Mouse (Mus musculus): ENCODE measurements at regions not wholly inside any gene's neighbourhood (a gene's known extent, or its start where the extent isn't known, plus 50 kb on each side); places are given as distances from the start of the nearest gene placed in this dataset.

GRCm38 (mm10) chr14:25365226-25365800 lies 93.7 kb upstream of the Zmiz1 start:
- in situ Hi-C loops (cut with MboI, MseI): no loop called here

DNA sequence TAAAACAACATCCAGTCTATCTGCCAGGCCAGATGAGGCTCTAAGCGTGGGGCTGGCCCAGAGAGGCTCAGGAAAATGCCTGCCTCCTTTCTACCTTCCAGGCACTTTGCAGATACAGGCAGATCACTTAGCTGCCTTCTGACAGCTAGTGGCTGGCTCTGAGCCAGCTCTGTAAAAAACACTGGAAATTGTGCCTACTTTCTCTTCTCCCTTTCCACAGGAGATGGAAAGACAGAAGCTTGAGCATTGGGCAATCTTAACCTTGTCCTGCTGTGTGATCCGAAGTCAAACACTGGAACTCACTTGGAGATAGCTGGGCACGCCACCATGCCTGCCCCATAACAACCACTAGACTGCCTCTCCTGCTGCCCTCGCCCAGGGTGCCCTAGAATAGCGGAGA lies 93.0 kb upstream of the Zmiz1 start:
- in situ Hi-C loops (cut with MboI, MseI): no loop called here

DNA sequence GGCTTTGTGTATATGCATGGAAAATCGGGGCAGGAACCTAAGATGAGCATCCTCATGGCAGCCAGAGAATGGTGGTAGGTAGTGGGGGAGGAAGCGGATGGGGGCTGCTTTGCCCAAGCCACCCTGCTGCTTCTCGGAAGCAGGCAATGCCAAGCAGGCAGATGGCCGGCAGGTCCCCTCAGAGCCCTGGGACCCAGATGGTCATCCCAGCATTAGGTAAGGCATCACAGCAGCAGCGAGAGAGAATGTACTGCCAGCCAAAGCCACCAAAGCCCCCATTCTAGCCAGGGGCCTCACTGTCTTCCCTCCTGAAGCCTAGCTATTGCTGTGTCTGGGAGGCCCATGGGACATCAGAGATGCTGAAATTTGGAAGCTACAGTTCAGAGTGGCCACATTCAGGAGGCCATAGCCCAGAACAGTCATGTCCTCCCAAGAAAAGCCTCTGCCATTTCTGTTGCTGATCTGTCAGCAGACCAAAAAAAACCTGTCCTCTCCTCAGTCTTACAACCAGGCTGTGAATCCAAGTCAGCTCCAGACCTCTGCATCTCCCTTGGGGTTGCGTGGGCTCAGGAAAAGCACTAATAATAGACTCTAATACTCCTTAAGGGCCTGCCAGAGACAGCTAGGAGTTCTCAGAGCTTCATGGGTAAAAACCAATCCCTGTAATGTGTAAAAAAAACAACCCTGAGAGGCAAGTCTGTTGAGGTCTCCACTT lies 88.5 kb upstream of the Zmiz1 start:
- in situ Hi-C loops (cut with MboI, MseI): no loop called here

GRCm38 (mm10) chr14:25371021-25371400 lies 88.0 kb upstream of the Zmiz1 start:
- in situ Hi-C loops (cut with MboI, MseI): no loop called here

DNA sequence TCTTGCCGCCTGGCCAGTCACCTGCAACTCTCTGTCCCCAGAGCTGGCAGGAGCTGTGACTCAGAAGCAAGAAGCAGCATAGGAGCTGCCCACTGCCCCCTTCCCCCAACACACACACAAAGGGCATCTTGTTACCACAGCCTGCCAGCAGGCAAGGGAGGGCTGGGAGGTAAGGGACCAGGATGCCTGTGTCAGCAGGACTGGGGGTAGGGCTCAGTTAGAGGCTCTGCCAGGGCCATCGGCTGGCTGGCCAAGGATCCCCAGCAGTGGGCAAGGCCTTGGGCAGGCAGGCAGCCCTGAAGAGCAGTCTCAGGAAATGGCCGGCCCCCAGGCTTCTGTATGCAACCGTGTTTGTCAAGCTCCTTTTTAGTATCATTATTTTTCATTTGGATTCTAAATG lies 87.3 kb upstream of the Zmiz1 start:
- in situ Hi-C loops (cut with MboI, MseI): no loop called here

GRCm38 (mm10) chr14:25372581-25372980 lies 86.4 kb upstream of the Zmiz1 start:
- in situ Hi-C loops (cut with MboI, MseI): no loop called here

DNA sequence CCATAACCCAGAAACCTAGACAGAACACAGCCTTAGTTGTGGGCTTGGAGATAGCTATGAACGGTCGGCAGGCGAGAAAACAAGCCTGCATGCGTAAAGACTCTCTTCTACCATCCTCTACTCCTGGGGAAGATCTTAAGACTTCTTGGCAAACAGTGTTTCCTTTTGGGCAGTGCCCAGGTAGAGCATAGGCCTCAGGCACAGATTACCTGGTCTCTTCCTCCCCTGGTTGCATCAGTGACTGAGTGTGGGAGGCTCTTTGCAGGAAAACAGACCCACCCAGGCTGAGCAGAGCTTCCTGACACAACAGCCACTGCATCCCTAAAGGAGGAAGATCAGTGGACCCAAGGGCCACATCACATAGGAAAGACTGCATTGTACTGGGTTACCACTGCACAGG lies 85.8 kb upstream of the Zmiz1 start:
- in situ Hi-C loops (cut with MboI, MseI): no loop called here

GRCm38 (mm10) chr14:25375001-25375400 lies 84.0 kb upstream of the Zmiz1 start:
- in situ Hi-C loops (cut with MboI, MseI): no loop called here

GRCm38 (mm10) chr14:25377091-25377490 lies 81.9 kb upstream of the Zmiz1 start:
- in situ Hi-C loops (cut with MboI, MseI): no loop called here

DNA sequence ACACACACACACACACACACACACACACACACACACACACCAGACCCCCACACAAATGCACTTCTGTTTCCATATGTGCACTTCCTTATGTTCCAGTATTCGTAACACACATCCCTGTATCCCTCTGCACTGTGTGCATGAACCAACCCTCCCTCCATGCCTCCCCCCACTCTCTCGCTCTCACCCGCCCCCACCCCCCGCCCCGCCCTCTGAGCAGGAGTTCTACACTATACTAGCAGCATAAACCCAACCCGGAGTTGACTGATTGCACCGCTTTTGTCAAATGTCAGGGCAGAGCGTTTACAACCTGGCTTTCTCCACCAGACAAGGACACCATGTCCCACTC lies 81.5 kb upstream of the Zmiz1 start:
- in situ Hi-C loops (cut with MboI, MseI): no loop called here

- in situ Hi-C loops (cut with MboI, MseI): no loop called here
Measured at GRCm38 (mm10) chr14:25377900-25378716, 80.9 kb upstream of the Zmiz1 start.

- in situ Hi-C loops (cut with MboI, MseI): no loop called here
Measured at GRCm38 (mm10) chr14:25378717-25379224, 80.2 kb upstream of the Zmiz1 start.

GRCm38 (mm10) chr14:25383169-25383824 lies 75.7 kb upstream of the Zmiz1 start:
- in situ Hi-C loops (cut with MboI, MseI): loop anchor here (5.0 kb wide), 1 partner anchor 189 kb away; no protein-coding TSS in a partner anchor

- in situ Hi-C loops (cut with MboI, MseI): no loop called here
Measured at GRCm38 (mm10) chr14:25385644-25386043, 73.3 kb upstream of the Zmiz1 start.

GRCm38 (mm10) chr14:25387780-25388179 lies 71.2 kb upstream of the Zmiz1 start:
- in situ Hi-C loops (cut with MboI, MseI): no loop called here

DNA sequence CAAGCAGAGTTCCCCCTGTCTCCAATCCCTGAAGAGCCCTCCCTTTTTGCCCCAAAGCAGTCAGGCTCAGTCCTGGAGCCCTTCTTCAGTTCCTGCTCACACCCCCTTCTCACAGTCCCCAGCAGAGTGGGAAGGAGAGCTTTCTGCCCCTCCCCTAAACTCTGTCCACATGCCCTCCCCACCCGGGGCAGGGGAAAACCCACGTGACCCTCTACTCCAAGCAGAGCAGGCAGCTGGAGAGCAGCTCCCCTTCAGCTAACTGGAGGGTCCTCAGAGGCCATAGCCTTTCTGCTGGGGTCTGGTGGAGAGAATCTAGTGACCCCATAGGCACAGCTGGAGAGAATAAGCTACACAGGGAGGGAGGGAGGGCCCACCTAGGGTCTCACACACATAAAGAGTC lies 69.7 kb upstream of the Zmiz1 start:
- in situ Hi-C loops (cut with MboI, MseI): no loop called here

DNA sequence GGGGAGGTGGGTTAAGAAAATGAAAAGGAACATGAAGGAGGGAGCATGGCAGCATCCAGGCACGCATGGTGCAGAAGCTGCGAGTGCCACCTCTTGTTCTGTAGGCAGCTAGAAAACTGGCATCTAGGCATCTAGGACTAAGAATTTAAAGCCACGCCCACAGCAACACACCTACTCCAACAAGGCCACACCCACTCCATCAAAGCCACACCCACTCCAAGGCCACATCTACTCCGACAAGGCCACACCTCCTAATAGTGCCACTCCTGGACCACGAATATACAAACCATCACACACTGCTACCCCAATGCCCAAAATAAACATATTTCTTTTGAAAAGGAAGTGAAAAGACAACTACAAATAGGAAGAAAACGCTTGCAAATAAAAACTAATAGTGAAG lies 66.6 kb upstream of the Zmiz1 start:
- in situ Hi-C loops (cut with MboI, MseI): no loop called here

DNA sequence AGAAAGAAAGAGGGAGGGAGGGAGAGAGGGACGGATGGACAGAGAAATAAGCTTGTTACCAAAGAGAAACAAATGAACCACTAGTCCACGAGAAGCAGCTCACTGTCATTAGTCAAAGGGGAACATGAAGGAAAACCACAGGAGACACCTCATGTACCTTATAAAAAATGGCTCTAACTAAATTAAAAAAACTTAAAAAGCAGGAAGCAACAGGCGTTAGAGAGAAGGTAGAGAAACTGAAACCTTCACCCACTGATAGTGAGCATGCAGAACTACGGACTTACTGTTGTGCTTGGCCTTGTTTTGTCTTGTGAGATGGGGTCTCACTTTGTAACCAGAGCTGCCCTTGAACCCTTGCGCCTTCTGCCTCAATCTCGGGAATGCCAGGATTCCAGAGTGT lies 66.0 kb upstream of the Zmiz1 start:
- in situ Hi-C loops (cut with MboI, MseI): no loop called here

GRCm38 (mm10) chr14:25394931-25395330 lies 64.1 kb upstream of the Zmiz1 start:
- in situ Hi-C loops (cut with MboI, MseI): no loop called here

DNA sequence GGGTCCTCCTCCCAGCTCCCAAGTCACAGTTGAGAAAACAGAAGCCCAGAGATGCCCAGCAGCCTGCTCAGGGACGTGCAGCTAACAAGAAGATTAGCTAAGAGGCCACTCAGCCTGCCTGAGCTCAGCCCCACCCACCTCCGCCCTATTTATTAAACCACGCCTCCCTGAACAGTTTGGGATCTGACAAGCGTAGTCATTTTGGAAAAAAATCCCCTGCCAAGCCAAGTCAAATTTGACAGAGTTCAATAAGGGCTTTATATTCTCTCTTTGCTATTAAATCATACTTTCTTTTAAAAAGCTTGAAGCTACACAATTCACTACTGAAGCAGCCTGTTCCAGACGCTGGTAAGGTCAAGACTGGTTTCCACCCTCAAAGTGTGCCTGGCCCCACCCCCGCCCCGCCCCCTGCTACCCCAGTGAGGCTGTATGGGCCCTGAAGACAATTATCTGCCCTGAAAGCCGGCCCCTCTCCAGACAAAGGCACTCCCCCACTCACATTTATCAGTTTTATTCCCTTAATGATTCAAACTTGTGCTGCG lies 61.9 kb upstream of the Zmiz1 start:
- in situ Hi-C loops (cut with MboI, MseI): no loop called here

GRCm38 (mm10) chr14:25397751-25398150 lies 61.2 kb upstream of the Zmiz1 start:
- in situ Hi-C loops (cut with MboI, MseI): no loop called here

- in situ Hi-C loops (cut with MboI, MseI): no loop called here
Measured at GRCm38 (mm10) chr14:25398745-25399144, 60.2 kb upstream of the Zmiz1 start.

Data from T-helper 1 cell (primary cell).